Comparison of ENCODE assay signal across 7 mouse cellular contexts in genomic region chr1:172528701-172529100, GRCm38 (mm10). TPM values are rescaled to one million over a fixed set of nuclear protein-coding genes. Genes with fewer than 3 reads are reported as not detected.
DNase-seq lines count a peak whose midpoint lies in the region; ATAC-seq and TF ChIP-seq lines count a peak whose summit lies in the region.

No protein-coding gene starts in this region.

- H3K4me1 ChIP-seq in limb, embryonic 10.5 days = peaks cover 45% of the 10 kb centered on the region
- H3K4me1 ChIP-seq in midbrain, embryonic 16.5 days (ENCODE audit: control insufficient read depth, insufficient read depth, low read length) = peaks cover 7% of the 10 kb centered on the region; the same call in 1 of the 2 replicates
- peaks cover 14% of the 10 kb centered on the region for H3K4me1 ChIP-seq in spleen, adult 2 months (ENCODE audit: control insufficient read depth, insufficient read depth, insufficient read length)

- TF ChIP-seq POLR2A in spleen, adult 2 months (IDR thresholded peaks at IDR 0.05; ENCODE audit: low read depth, low read length) = no peak

- peak; percentile 99 for TF ChIP-seq CTCF in spleen, adult 2 months (IDR thresholded peaks at IDR 0.05; ENCODE audit: extremely low read depth, insufficient read depth, insufficient read length, insufficient replicate concordance)

- H3K9me3 ChIP-seq in limb, embryonic 10.5 days (replicated peaks) = no peaks in the 10 kb centered on the region
- H3K9me3 ChIP-seq in midbrain, embryonic 16.5 days (replicated peaks; ENCODE audit: control insufficient read depth, low read length, poor library complexity, severe bottlenecking) = no peaks in the 10 kb centered on the region

- peaks cover 29% of the 10 kb centered on the region for H3K27me3 ChIP-seq in limb, embryonic 10.5 days (ENCODE audit: low read depth, poor library complexity, severe bottlenecking)
- H3K27me3 ChIP-seq in midbrain, embryonic 16.5 days (ENCODE audit: control insufficient read depth, insufficient read depth, low read depth, low read length) = no peaks in the 10 kb centered on the region
- H3K27me3 ChIP-seq in spleen, adult 2 months (ENCODE audit: control insufficient read depth, insufficient read depth, low read length) = no peaks in the 10 kb centered on the region

- ATAC-seq in midbrain, embryonic 16.5 days = peak; percentile 19; the same call in 1 of the 2 replicates

- peak; percentile 90 for DNase-seq in adrenal gland, adult 2 months
- peak; percentile 76 for DNase-seq in embryo, embryonic 11.5 days (ENCODE audit: low read depth, low spot score)
- peak; percentile 28 for DNase-seq in gonadal fat pad, adult 2 months (ENCODE audit: low read depth)
- DNase-seq in kidney, adult 11 months = peak; percentile 85
- DNase-seq in limb, embryonic 10.5 days (ENCODE audit: low spot score) = peak; percentile 87
- peak; percentile 79 to 92 for DNase-seq in spleen, adult 2 months (ENCODE audit: low read depth in 1 of 2, low spot score in 2 of 2)

- no peak overlapping the region for H3K4me2 ChIP-seq in midbrain, embryonic 16.5 days (ENCODE audit: low read length)

- WGBS in limb, embryonic 10.5 days = 11% methylated on average over 7 of the region's 7 CpGs
- 5% methylated on average over 7 of the region's 7 CpGs for WGBS in midbrain, embryonic 16.5 days
- 5% methylated on average over 7 of the region's 7 CpGs for WGBS in spleen, adult 2 months

- no peak overlapping the region for H3K4me3 ChIP-seq in limb, embryonic 10.5 days
- no peak overlapping the region for H3K4me3 ChIP-seq in midbrain, embryonic 16.5 days (ENCODE audit: low read depth, low read length)
- H3K4me3 ChIP-seq in spleen, adult 2 months (ENCODE audit: extremely low read depth, insufficient read depth, insufficient read length) = no peak overlapping the region

- no peak overlapping the region for H3K9ac ChIP-seq in midbrain, embryonic 16.5 days (ENCODE audit: low read depth, low read length)

- H3K36me3 ChIP-seq in limb, embryonic 10.5 days = no peaks in the 10 kb centered on the region
- no peaks in the 10 kb centered on the region for H3K36me3 ChIP-seq in midbrain, embryonic 16.5 days (ENCODE audit: control insufficient read depth, insufficient read depth, low read length)
- H3K36me3 ChIP-seq in spleen, adult 2 months (ENCODE audit: control insufficient read depth, insufficient read depth, low read length) = no peaks in the 10 kb centered on the region

- H3K27ac ChIP-seq in limb, embryonic 10.5 days = no peak overlapping the region
- H3K27ac ChIP-seq in midbrain, embryonic 16.5 days (ENCODE audit: low read length) = no peak overlapping the region
- no peak overlapping the region for H3K27ac ChIP-seq in spleen, adult 2 months (ENCODE audit: insufficient read depth, low read length)

RNA-seq across cellular contexts. Expression of gene Cfap45, which starts 8.1 kb away (rescaled TPM):
- total RNA-seq in adrenal gland, adult 2 months (2021) = under 1 TPM; 0.31 to 0.37 TPM
- polyA plus RNA-seq in adrenal gland, adult 2 months (2012; rRNA removed) = 0.15 TPM in 1 of 2 replicates, not detected in the other
- 2.6 and 5.3 TPM in 2 replicates for polyA plus RNA-seq in gonadal fat pad, adult 2 months (2012; rRNA removed)
- polyA plus RNA-seq in limb, embryonic 10.5 days (2016; fragmentation: Nextera tagmentation; extraction: Ambion mirVana) = 0.67 and 1.0 TPM in 2 replicates
- 4.0 and 4.7 TPM in 2 replicates for polyA plus RNA-seq in midbrain, embryonic 16.5 days (2015; fragmentation: Nextera tagmentation; extraction: Ambion mirVana)
- 0.19 and 0.20 TPM in 2 replicates for polyA plus RNA-seq in spleen, adult 2 months (2012; rRNA removed)

RNA-seq across cellular contexts. Expression of gene Vsig8, which starts 27.0 kb away (rescaled TPM):
- total RNA-seq in adrenal gland, adult 2 months (2021) = under 1 TPM; 0.24 to 0.61 TPM
- polyA plus RNA-seq in adrenal gland, adult 2 months (2012; rRNA removed) = 1.6 and 2.1 TPM in 2 replicates
- 0.79 and 0.92 TPM in 2 replicates for polyA plus RNA-seq in gonadal fat pad, adult 2 months (2012; rRNA removed)
- 0.13 TPM in 1 of 2 replicates, not detected in the other for polyA plus RNA-seq in limb, embryonic 10.5 days (2016; fragmentation: Nextera tagmentation; extraction: Ambion mirVana)
- polyA plus RNA-seq in midbrain, embryonic 16.5 days (2015; fragmentation: Nextera tagmentation; extraction: Ambion mirVana) = 0.72 and 1.3 TPM in 2 replicates
- 0.09 and 0.29 TPM in 2 replicates for polyA plus RNA-seq in spleen, adult 2 months (2012; rRNA removed)

RNA-seq across cellular contexts. Expression of gene Tagln2, which starts 28.9 kb away (rescaled TPM):
- 100 to 1,000 TPM in 1 of 2 experiments, 10 to 100 TPM in 1; 60.9 to 108 TPM for total RNA-seq in adrenal gland, adult 2 months (2021)
- 89.5 and 121 TPM in 2 replicates for polyA plus RNA-seq in adrenal gland, adult 2 months (2012; rRNA removed)
- 240 and 287 TPM in 2 replicates for polyA plus RNA-seq in gonadal fat pad, adult 2 months (2012; rRNA removed)
- 77.0 and 84.6 TPM in 2 replicates for polyA plus RNA-seq in limb, embryonic 10.5 days (2016; fragmentation: Nextera tagmentation; extraction: Ambion mirVana)
- polyA plus RNA-seq in midbrain, embryonic 16.5 days (2015; fragmentation: Nextera tagmentation; extraction: Ambion mirVana) = 47.3 and 53.0 TPM in 2 replicates
- polyA plus RNA-seq in spleen, adult 2 months (2012; rRNA removed) = 186 and 208 TPM in 2 replicates

RNA-seq across cellular contexts. Expression of gene Igsf9, which starts 47.1 kb away (rescaled TPM):
- 1 to 10 TPM in 1 of 2 experiments, under 1 TPM in 1; 0.78 to 3.8 TPM for total RNA-seq in adrenal gland, adult 2 months (2021)
- 7.4 and 7.9 TPM in 2 replicates for polyA plus RNA-seq in adrenal gland, adult 2 months (2012; rRNA removed)
- polyA plus RNA-seq in gonadal fat pad, adult 2 months (2012; rRNA removed) = 17.5 and 19.5 TPM in 2 replicates
- 79.5 and 85.8 TPM in 2 replicates for polyA plus RNA-seq in limb, embryonic 10.5 days (2016; fragmentation: Nextera tagmentation; extraction: Ambion mirVana)
- 73.0 and 74.4 TPM in 2 replicates for polyA plus RNA-seq in midbrain, embryonic 16.5 days (2015; fragmentation: Nextera tagmentation; extraction: Ambion mirVana)
- 8.6 and 9.0 TPM in 2 replicates for polyA plus RNA-seq in spleen, adult 2 months (2012; rRNA removed)

RNA-seq across cellular contexts. Expression of gene Slamf9, which starts 53.5 kb away (rescaled TPM):
- total RNA-seq in adrenal gland, adult 2 months (2021) = 1 to 10 TPM; 3.2 to 7.9 TPM
- polyA plus RNA-seq in adrenal gland, adult 2 months (2012; rRNA removed) = 4.5 and 4.9 TPM in 2 replicates
- 14.2 and 18.2 TPM in 2 replicates for polyA plus RNA-seq in gonadal fat pad, adult 2 months (2012; rRNA removed)
- 0.18 TPM in 1 of 2 replicates, not detected in the other for polyA plus RNA-seq in limb, embryonic 10.5 days (2016; fragmentation: Nextera tagmentation; extraction: Ambion mirVana)
- 0.23 and 0.37 TPM in 2 replicates for polyA plus RNA-seq in midbrain, embryonic 16.5 days (2015; fragmentation: Nextera tagmentation; extraction: Ambion mirVana)
- polyA plus RNA-seq in spleen, adult 2 months (2012; rRNA removed) = 4.3 and 5.5 TPM in 2 replicates

Comparison
In these comparisons a context has a peak if more than half of its experiments do, and no peak if none do; other contexts are left out.
1. DNase-seq: peak in every context shown above with its lines; median percentile 90 in adrenal gland, adult 2 months; 87 in limb, embryonic 10.5 days; 86 in spleen, adult 2 months; 85 in kidney, adult 11 months; 76 in embryo, embryonic 11.5 days; 28 in gonadal fat pad, adult 2 months.